Mouse (Mus musculus): ENCODE measurements at regions not wholly inside any gene's neighbourhood (a gene's known extent, or its start where the extent isn't known, plus 50 kb on each side); places are given as distances from the start of the nearest gene placed in this dataset.
"Not testable (repeated sequence)": the region's sequence is repeated elsewhere in the genome, so short reads cannot be mapped to it uniquely, and the experiment has no call there.

GRCm38 (mm10) chr5:64587895-64588738 lies 215.1 kb upstream of the Klf3 start:
- DNase-seq (ENCODE audit: extremely low read depth): no peak
- Histone ChIP-seq H3K36me3 (replicated peaks in 1 of 2; ENCODE audit: control insufficient read depth in 1 of 2, insufficient read depth in 1 of 2, low read length in 1 of 2) (no peaks in the 10 kb centered on the region), H3K79me2 (replicated peaks; ENCODE audit: control insufficient read depth, extremely low read depth, insufficient read depth, poor library complexity, severe bottlenecking) (no peaks in the 10 kb centered on the region), H3K4me3 (replicated peaks in 1 of 3; ENCODE audit: low read depth in 2 of 3, low read length in 2 of 3, poor library complexity in 1 of 3) (no peak overlapping the region), H3K9ac (ENCODE audit: insufficient read depth, low read depth) (no peak overlapping the region), H3K4me1 (ENCODE audit: control insufficient read depth in 1 of 2, insufficient read depth in 2 of 2) (no peaks in the 10 kb centered on the region), H3K9me3 (replicated peaks; ENCODE audit: low read length) (peaks cover 2% of the 10 kb centered on the region), H3K4me2 (ENCODE audit: insufficient read depth, low read depth, poor library complexity, severe bottlenecking) (no peak overlapping the region), H3K27ac (ENCODE audit: insufficient read depth, low read depth) (no peak overlapping the region), H3K27me3 (replicated peaks) (no peaks in the 10 kb centered on the region)
- TF ChIP-seq CHD2 (IDR thresholded peaks at IDR 0.05; ENCODE audit: low read length): no peak
- no peak for TF ChIP-seq BHLHE40 (IDR thresholded peaks at IDR 0.05; ENCODE audit: low read depth, low read length)
- TF ChIP-seq ZC3H11A (IDR thresholded peaks at IDR 0.05; ENCODE audit: low read depth, low read length): no peak
- no peak for TF ChIP-seq NRF1 (IDR thresholded peaks at IDR 0.05; ENCODE audit: low read depth, low read length)
- TF ChIP-seq TBP (conservative IDR thresholded peaks at IDR 0.05; ENCODE audit: low read depth, low read length): no peak
- no peak for TF ChIP-seq GABPA (IDR thresholded peaks at IDR 0.05; ENCODE audit: insufficient replicate concordance, low read depth, low read length)
- TF ChIP-seq MYC (IDR thresholded peaks at IDR 0.05; ENCODE audit: low read depth, low read length): no peak
- TF ChIP-seq CHD1 (IDR thresholded peaks at IDR 0.05; ENCODE audit: low read depth, low read length): no peak
- no peak for TF ChIP-seq CTCF (conservative IDR thresholded peaks at IDR 0.05 in 1 of 2, IDR thresholded peaks at IDR 0.05 in 1 of 2; ENCODE audit: low read depth in 2 of 2, low read length in 2 of 2)
- TF ChIP-seq IRF4 (IDR thresholded peaks at IDR 0.05; ENCODE audit: low read depth, low read length): no peak
- no peak for TF ChIP-seq POLR2AphosphoS2 (IDR thresholded peaks at IDR 0.05; ENCODE audit: low read depth, low read length)
- TF ChIP-seq MAFK (IDR thresholded peaks at IDR 0.05; ENCODE audit: insufficient replicate concordance, low read length): no peak
- TF ChIP-seq USF1 (IDR thresholded peaks at IDR 0.05; ENCODE audit: low read depth, low read length): no peak
- no peak for TF ChIP-seq POLR2A (IDR thresholded peaks at IDR 0.05; ENCODE audit: low read depth, low read length)
- TF ChIP-seq ZMIZ1 (IDR thresholded peaks at IDR 0.05; ENCODE audit: low read depth, low read length): no peak
- no peak for TF ChIP-seq MXI1 (IDR thresholded peaks at IDR 0.05; ENCODE audit: low read depth, low read length)
- no peak for TF ChIP-seq HCFC1 (IDR thresholded peaks at IDR 0.05; ENCODE audit: low read depth, low read length)
- TF ChIP-seq SIN3A (IDR thresholded peaks at IDR 0.05; ENCODE audit: low read length): no peak
- dilution Hi-C loops (cut with MboI; ENCODE audit: extremely low pct_ligation_motif_present, extremely low pct_unique_long_range_greater_than_20kb, low sequenced_read_pairs) (no loop called here), in situ Hi-C loops (cut with MboI; ENCODE audit: low pct_ligation_motif_present, low pct_unique_long_range_greater_than_20kb, low sequenced_read_pairs) (no loop called here)

- H3K36me3 ChIP-seq (replicated peaks in 1 of 2; ENCODE audit: control insufficient read depth in 1 of 2, insufficient read depth in 1 of 2, low read length in 1 of 2); H3K27ac ChIP-seq (ENCODE audit: insufficient read depth, low read depth); H3K9ac ChIP-seq (ENCODE audit: insufficient read depth, low read depth); dilution Hi-C loops (cut with MboI; ENCODE audit: extremely low pct_ligation_motif_present, extremely low pct_unique_long_range_greater_than_20kb, low sequenced_read_pairs); DNase-seq (ENCODE audit: extremely low read depth); H3K27me3 ChIP-seq (replicated peaks); H3K4me3 ChIP-seq (replicated peaks in 1 of 3; ENCODE audit: low read depth in 2 of 3, low read length in 2 of 3, poor library complexity in 1 of 3); in situ Hi-C loops (cut with MboI; ENCODE audit: low pct_ligation_motif_present, low pct_unique_long_range_greater_than_20kb, low sequenced_read_pairs); H3K4me1 ChIP-seq (ENCODE audit: control insufficient read depth in 1 of 2, insufficient read depth in 2 of 2); H3K79me2 ChIP-seq (replicated peaks; ENCODE audit: control insufficient read depth, extremely low read depth, insufficient read depth, poor library complexity, severe bottlenecking); H3K4me2 ChIP-seq (ENCODE audit: insufficient read depth, low read depth, poor library complexity, severe bottlenecking); H3K9me3 ChIP-seq (replicated peaks; ENCODE audit: low read length): not testable (repeated sequence)
Observed at GRCm38 (mm10) chr5:64588768-64589167, 214.4 kb upstream of the Klf3 start.

Measured in CH12.LX (cell line).